Mouse (Mus musculus) liver (tissue): ENCODE results near the gene Nacc2.

ENCODE experiments used
- DNase-seq: peaks from one replicate; pipeline ENCODE4 v3.0.0-alpha.2; 2020; ENCODE audit warnings: mixed read lengths

Gene Nacc2

DNA sequence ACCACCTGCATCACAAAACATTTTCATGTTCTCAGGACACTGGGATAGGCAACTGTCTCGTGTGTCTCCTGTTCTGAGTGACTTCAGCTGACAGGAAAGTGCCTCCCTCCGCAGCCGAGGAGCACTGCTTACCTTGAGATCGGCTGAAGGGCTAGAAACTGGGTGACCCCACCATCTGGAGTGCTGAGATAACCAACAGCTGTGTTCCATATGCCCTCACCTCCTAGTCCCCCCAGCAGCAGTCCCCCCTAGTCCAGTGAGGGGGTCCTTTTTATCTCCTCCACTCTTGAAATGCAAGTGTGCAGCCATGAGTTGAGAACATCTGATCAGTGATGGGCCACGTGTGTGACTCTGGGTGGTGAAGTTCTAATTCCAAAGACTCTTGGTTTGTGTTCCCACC is 74.2 kb downstream of the Nacc2 start:
- peak; percentile 41 for DNase-seq

DNA sequence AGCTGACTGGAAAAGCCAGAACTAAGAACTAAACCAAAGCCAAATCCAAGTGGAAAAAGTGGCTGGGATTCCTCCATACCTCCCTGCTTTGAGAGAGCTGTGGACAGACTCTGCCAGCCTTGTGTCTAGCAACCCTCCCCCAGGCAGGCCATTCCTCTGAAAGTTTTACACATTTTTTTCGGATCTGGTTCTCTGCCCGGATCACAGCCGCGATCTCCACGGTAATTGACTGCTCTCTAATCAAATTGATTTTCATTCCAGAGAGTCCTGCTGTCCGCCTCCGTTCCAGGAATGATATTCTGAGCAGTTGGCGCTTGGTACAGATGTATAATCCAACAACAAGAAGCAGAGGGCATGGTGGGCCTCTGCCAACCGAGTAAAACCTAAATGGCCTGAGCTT is 78.8 kb downstream of the Nacc2 start:
- DNase-seq, result no peak

DNA sequence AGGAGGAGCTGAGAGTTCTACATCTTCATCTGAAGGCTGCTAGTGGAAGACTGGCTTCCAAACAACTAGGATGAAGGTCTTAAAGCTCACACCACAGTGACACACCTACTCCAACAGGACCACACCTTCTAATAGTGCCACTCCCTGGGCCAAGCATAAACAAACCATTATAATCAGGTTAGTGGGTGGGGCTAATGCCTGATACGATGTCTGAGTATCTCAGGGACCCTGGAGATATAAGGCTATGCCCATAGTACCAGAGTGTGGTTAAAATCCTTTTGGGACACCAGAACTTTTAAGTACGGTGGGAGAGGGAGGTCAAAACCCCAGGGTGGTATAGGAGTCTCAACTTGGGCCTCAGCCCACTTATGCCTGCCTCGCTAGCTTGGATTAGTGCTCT is 80.4 kb downstream of the Nacc2 start:
- no peak for DNase-seq

DNA sequence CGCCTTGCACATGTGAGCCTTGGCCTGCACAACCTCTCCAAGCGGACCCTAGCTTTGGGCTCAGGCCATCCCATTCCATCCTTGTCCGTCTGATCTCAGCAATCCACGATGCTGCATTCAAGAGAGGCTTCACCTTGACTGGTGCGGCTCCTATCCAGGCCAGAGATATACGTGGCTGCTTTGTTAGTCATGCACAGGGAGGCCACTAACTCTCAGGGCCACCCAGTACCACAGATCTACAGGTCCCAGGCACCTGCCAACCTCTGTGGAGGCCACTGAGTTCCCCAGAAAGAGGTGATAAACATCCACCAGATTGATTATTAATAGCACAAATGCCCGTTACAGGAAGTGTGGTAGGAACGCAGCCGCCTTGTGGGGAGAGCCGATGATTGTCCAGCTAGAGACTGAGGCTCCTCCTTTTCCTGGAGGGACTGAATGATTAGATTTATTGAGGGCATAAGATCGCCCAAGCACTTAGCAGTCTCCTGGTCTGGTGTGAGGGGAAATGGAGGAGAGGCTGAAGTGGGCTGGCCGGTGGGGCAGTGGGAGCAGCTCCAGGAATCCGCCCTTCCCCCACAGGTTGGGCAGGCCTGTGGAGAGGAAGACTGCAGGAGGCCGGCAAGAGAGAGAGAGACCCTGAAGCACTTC is 81.7 kb downstream of the Nacc2 start:
- DNase-seq, result no peak

DNA sequence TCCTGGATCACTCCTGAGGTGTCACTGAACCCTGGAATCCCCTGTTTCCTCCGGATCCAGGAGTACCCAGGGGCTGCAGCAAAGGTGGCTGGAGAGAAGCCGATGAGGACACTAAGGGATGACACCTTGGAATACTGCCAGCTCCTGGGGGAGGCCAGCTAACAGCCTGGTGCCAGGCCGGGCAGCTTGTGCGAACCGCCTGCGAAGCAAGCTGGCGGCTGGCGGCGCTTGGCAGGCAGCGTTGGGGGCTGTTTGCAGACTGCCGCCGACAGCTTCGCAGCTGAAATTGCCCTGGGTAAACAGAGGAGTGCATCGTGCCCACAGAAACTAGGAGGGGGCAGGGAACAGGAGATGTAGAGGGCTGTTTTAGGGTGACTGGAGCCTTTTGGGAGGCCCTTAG is 83.1 kb downstream of the Nacc2 start:
- no peak for DNase-seq

DNA sequence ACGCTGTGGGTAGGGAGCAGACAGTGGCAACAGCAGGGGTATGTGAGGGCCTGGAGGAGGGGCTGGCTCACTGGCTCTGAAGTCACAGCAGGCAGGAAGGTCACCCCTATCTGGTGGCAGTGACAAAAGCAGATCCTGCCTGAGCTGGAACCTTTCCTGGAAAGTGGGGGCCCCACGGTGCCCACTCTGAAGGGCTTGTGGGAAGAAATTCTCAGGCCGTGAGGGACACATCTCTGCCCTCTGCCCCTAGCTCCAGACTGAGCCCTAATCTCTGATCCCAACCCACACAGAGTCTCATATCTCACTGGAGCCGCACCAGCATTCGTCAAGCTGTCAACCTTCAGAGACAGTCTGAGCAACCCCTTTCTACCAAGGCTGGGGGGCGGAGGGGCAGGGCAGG is 85.6 kb downstream of the Nacc2 start:
- DNase-seq, result peak; percentile 80

DNA sequence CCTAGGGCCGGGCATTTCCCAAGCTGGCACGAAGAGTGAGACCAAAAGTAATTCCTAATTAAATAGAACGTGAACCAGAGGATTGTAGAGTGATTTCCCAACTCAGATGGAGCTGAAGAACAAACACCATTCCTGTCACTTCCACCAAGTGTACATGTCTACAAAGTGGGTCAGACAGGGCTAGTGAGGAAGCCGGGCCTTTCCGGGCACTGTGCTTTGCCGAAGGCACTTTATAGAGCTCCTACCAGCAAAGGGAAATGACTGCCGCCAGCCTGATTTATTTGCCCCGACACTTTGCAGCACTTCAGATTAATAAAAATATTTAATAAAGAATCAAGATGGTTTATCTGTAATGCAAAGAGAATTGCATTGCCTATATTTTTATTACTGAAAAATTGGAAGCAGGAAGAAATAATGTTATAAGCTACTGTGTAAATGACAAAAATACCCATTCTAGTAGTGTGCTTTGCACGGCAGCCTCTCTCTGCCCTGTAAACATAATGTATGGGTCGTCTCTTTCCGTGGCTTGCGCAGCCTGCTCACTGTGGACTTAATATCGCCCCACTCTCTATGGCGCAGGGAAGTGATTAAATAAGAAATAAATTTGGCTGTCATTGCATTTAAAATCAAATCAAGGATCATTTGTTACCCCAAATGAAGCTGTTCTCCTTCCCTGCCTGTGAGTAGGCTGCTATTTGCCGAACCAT is 88.5 kb downstream of the Nacc2 start:
- no peak for DNase-seq

DNA sequence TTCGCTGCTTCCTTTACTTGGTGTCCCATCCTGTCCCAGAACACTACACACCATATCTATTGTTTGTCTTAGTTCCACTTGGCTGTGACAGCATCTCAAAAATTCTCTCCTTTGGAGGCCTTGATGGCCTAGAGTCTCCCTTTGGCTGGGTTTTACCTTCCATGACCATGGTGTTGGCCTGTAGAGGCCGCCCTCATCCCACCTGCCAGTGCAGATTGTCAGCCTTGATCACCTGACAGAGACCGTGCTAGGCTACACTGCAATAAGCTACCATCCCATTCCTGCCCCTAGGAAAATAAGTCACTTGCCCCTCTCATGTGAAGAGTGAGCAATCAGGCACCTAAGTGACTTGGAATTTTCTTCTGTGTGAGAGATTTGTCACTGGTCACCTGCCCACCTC is 92.7 kb downstream of the Nacc2 start:
- DNase-seq, result peak; percentile 57

DNA sequence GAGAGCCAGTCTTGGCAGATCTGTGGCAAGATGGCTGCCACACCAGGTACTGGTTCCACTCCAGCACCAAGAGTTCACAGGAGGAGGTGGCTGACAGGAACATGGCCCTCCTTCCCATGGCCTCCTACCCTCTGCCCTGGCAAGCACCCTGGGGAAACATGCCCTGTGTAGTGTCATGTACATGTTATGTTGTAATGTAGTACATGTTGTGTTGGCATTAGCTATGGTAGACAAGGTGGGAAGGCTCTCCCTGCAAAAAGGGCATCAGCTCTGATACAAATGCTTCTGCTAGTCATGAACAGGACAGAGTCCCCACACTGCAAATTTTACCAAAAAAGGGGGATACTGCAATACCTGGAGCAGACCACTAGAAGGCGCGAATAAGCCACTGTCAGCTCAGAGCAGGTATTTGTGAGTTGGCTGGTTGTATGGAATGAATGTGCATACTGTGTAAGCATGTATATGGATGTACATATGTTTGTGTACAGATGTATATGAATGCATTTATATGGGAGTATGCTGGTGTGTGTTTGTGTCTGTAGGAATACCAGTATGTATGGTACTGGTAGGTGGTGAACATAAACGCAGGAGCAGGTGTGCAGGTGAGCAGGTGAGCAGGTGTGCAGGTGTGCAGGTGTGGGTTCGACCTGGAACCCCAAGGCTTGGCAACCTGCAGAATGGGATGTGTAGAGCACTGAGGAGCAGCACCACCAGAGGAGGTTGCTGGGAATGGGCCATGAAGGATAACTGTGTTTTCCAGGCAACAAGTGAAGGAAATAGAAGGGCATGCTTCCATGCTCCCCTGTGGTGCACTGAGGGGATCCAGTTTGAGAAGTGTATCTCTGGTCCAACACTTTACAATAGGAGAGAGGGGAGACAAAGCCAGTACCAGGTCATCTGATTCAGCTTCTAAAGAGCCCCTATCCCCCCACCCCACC is 98.6 kb downstream of the Nacc2 start:
- DNase-seq, result peak; percentile 63

DNA sequence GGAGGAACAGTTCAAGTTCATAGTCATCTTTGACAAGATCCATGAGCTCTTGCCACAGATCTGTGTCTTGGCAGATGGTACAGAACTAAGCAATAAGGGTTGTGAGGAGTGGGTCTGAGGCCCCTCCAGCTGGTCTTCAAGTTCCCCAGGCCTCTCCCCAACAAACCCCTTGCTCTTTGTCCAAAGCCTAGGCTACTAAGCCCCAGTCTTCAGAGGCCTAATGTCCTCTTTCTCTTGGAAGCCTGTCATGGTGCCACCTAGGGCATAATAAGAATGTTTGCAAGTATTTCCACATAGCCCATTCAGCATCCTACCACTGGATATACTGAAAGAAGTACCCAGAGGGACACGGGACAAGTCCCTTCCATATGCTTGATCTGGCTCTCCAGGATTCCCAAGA is 100.4 kb downstream of the Nacc2 start:
- DNase-seq, result no peak

DNA sequence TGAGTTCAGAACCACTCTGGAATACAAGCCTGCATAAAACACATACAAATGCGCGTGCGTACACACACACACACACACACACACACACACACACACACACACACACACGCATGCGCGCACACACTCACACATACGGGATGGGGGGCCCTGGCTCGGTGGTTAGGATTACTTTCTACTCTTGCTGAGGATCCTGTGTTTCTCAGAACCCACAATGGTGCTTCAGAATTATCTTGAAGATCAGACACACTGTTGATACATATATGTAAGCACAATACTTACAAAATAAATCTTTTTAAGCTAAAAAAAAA is 100.8 kb downstream of the Nacc2 start:
- no peak for DNase-seq

DNA sequence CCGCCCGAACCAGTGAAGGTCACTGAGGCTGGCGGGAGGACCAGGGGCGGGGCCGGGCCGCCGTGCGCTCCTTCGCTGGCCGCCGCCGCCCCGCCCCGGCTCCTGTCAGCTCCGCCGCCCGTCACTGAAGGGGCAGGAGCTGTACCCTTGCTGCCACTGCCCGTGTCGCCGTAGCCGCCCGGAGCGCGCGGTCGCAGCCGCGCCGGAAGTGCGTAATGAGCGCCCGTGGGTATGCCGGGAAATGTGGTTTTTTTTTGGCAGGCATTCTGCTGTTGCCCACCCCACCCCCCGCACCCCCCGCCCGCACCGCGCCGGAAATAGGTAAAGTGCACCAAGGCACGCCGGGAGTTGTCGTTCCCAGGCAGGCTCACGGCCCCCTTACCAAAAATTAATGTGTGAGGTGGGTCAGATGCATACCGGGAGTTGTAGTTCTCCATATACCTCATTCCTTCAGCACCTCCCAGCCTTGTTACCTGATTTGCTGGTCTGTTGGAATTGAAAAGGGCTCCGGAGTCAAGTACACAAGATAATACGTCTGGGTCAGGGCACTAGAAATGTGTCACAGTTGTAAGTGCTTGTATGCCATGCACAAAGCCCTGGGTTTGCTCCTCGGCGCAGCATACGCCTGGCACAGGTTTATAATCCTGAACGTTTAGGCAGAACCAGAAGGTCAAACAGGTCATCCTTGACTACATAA is 101.3 kb downstream of the Nacc2 start, which contains the start of gene Ubac1:
Gene Ubac1 (minus strand): TSS at position 187 of the 697 bp plus-strand sequence.
- peak; percentile 95 for DNase-seq

DNA sequence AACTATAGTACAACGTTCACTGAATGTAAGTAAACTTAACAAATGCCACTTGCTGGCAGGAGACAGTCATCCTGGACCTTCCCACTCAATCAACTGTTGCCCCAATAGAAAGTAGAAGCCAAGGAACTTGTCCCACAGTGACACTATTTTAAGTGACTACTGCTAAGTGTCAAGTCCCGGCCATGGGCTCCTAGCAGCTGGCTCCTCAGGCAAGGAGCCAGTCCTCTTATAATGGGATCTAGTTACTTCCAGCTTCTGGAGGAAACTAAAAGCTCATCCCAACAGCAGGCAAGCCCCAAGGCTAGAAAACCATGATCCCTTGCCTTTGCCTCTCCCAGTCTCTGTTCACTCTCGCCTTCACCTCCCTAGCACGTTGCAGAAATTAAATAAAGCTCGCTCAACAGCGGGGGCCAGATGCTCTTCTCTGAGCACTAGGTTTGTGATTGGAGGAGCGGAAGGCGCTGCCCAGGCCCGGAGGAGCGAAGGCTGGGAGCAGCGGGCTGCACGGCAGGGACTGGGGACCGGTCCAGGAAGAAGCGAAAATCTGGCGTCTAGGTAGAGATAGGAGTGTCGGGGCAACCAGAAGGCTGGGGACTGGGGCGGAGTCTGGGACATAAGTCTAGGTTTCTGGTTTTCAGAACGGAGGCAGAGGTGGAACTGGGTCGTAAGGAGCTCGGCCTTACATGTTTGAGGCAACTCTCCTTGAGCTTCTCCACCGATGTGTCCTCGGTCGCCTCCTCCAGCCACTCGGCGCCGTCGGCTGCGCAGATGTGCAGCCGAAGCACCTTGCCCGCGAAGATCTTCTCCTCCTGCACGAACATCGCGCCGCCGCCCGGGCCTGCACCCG is 102.1 kb downstream of the Nacc2 start:
- peak; percentile 71 for DNase-seq

DNA sequence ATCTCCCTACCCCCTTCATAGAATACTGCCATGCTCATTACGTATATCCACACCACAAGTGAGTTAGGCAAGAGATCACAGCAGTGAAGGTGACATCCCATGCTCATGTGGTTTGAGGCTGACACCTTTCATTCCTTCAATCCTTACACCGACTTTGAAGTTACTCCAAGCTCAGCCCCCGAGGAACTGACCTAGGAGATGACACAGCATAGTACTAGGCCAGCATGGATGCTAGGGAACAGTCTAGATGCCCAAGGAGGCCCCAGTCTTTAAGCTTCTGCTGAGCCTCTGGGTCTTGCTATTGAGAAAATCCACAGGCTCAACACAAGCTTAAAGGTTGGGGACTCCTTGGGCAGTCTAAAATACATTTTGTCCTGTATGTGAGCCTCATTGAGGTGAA is 103.1 kb downstream of the Nacc2 start:
- peak; percentile 72 for DNase-seq

DNA sequence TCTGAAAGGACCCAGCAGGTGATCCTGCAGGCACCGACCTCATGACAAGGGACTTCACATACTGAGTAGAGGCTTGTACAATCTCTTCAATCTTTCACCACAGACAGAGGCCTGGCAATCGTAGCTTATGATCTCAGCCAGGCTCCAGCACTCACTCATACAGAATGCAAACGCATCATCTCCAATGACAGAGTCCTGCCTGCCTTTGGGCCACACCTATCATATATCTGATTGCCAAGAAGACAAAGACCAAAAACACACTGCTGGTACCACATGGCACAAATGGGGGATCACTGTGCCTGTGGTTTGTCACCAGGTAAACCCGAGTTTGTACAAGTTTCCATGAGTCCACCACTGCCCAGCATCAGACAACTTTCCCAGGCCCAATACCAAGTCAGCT is 105.7 kb downstream of the Nacc2 start:
- DNase-seq, result peak; percentile 70

DNA sequence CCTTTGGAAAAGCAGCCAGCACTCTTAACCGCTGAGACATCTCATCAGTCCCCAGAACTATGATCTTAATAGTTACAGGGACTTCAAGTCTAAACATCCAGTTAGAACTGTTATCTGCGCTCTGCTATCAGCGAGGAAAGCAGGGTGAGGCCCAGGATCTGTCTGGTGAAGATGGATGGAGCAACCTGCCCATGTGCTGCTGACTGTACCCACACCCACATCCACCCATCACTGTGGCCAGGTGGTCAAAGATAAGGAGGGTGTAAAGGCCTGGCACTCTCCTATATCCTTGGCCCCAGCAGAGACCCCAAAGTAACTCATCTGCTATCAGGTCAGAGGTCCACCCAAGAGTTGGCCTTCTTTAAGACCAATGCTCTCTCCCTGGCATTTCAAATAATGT is 109.3 kb downstream of the Nacc2 start:
- DNase-seq, result peak; percentile 93

DNA sequence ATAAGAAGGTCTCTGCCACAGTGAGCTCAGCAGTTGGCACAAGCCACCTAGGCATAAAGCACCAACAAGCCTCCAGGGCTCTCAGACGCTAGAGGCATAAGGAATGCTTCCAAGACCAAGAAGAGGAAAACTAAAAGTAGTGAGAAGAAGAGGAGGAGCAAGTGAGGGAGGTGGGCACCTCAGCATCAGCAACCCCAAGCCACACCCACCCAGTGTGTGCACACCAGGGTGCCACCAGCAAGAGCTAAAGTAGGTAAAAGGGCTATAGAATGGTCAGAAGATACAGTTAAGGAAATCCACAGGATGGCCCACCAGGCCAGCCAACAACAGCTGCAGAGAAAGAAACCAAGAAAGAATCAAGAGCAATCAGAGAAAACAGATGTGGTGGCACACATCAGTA is 111.6 kb downstream of the Nacc2 start:
- peak; percentile 75 for DNase-seq
